Mouse (Mus musculus): ENCODE results near the gene Trak1. TPM values are rescaled to one million over a fixed set of nuclear protein-coding genes. Genes with fewer than 3 reads are reported as not detected.
A peak's percentile ranks its signal among the peaks of the same experiment; 100 is the strongest.

Trak1 gene
- polyA plus RNA-seq, 1 experiment = 44.1 TPM

- Histone ChIP-seq H3K27ac (ENCODE audit: insufficient read depth, low read length) (no peak overlapping the region), H3K27me3 (ENCODE audit: control insufficient read depth, insufficient read depth, low read length, poor library complexity, severe bottlenecking) (no peaks in the 10 kb centered on the region), H3K9ac (ENCODE audit: low read depth, poor library complexity, severe bottlenecking) (no peak overlapping the region), H3K4me1 (ENCODE audit: control insufficient read depth, insufficient read depth, low read length) (no peaks in the 10 kb centered on the region), H3K36me3 (ENCODE audit: control insufficient read depth, insufficient read depth, low read length, poor library complexity, severe bottlenecking) (no peaks in the 10 kb centered on the region), H3K9me3 (replicated peaks; ENCODE audit: control insufficient read depth, insufficient read depth, low read length, poor library complexity, severe bottlenecking) (peaks cover 8% of the 10 kb centered on the region; the same call in 1 of the 2 replicates), H3K4me3 (ENCODE audit: low read depth, low read length) (no peak overlapping the region)
- TF ChIP-seq CTCF (IDR thresholded peaks at IDR 0.05; ENCODE audit: low read depth, low read length) (no peak), POLR2A (IDR thresholded peaks at IDR 0.05; ENCODE audit: insufficient read depth, low read length) (no peak), EP300 (IDR thresholded peaks at IDR 0.05; ENCODE audit: insufficient read depth, low read depth, low read length) (no peak)
Measured at GRCm38 (mm10) chr9:121414237-121414636, 116.9 kb downstream of the Trak1 start.

GRCm38 (mm10) chr9:121415626-121416241, 118.4 kb downstream of the Trak1 start:
- TF ChIP-seq CTCF (IDR thresholded peaks at IDR 0.05; ENCODE audit: low read depth, low read length) (no peak), POLR2A (IDR thresholded peaks at IDR 0.05; ENCODE audit: insufficient read depth, low read length) (no peak), EP300 (IDR thresholded peaks at IDR 0.05; ENCODE audit: insufficient read depth, low read depth, low read length) (peak; percentile 66; the same call in 1 of the 2 replicates)
- Histone ChIP-seq H3K4me3 (ENCODE audit: low read depth, low read length) (peak overlapping the region; percentile 1; the same call in 1 of the 2 replicates), H3K9me3 (replicated peaks; ENCODE audit: control insufficient read depth, insufficient read depth, low read length, poor library complexity, severe bottlenecking) (peaks cover 8% of the 10 kb centered on the region; the same call in 1 of the 2 replicates), H3K27ac (ENCODE audit: insufficient read depth, low read length) (no peak overlapping the region), H3K9ac (ENCODE audit: low read depth, poor library complexity, severe bottlenecking) (no peak overlapping the region), H3K4me1 (ENCODE audit: control insufficient read depth, insufficient read depth, low read length) (no peaks in the 10 kb centered on the region), H3K27me3 (ENCODE audit: control insufficient read depth, insufficient read depth, low read length, poor library complexity, severe bottlenecking) (no peaks in the 10 kb centered on the region), H3K36me3 (ENCODE audit: control insufficient read depth, insufficient read depth, low read length, poor library complexity, severe bottlenecking) (no peaks in the 10 kb centered on the region)

- no peak overlapping the region for H3K4me3 ChIP-seq (ENCODE audit: low read depth, low read length)
- H3K27ac ChIP-seq (ENCODE audit: insufficient read depth, low read length) = no peak overlapping the region
- TF ChIP-seq EP300 (IDR thresholded peaks at IDR 0.05; ENCODE audit: insufficient read depth, low read depth, low read length) = no peak
- no peak for TF ChIP-seq CTCF (IDR thresholded peaks at IDR 0.05; ENCODE audit: low read depth, low read length)
- no peak for TF ChIP-seq POLR2A (IDR thresholded peaks at IDR 0.05; ENCODE audit: insufficient read depth, low read length)
- H3K9me3 ChIP-seq (replicated peaks; ENCODE audit: control insufficient read depth, insufficient read depth, low read length, poor library complexity, severe bottlenecking) = peaks cover 8% of the 10 kb centered on the region; the same call in 1 of the 2 replicates
- H3K27me3 ChIP-seq (ENCODE audit: control insufficient read depth, insufficient read depth, low read length, poor library complexity, severe bottlenecking) = no peaks in the 10 kb centered on the region
- no peak overlapping the region for H3K9ac ChIP-seq (ENCODE audit: low read depth, poor library complexity, severe bottlenecking)
- H3K4me1 ChIP-seq (ENCODE audit: control insufficient read depth, insufficient read depth, low read length) = no peaks in the 10 kb centered on the region
- H3K36me3 ChIP-seq (ENCODE audit: control insufficient read depth, insufficient read depth, low read length, poor library complexity, severe bottlenecking) = no peaks in the 10 kb centered on the region
Measured at GRCm38 (mm10) chr9:121416460-121416859, 119.2 kb downstream of the Trak1 start.

GRCm38 (mm10) chr9:121416872-121417637, 119.8 kb downstream of the Trak1 start:
- H3K9me3 ChIP-seq (replicated peaks; ENCODE audit: control insufficient read depth, insufficient read depth, low read length, poor library complexity, severe bottlenecking) = peaks cover 8% of the 10 kb centered on the region; the same call in 1 of the 2 replicates
- no peak overlapping the region for H3K27ac ChIP-seq (ENCODE audit: insufficient read depth, low read length)
- H3K4me1 ChIP-seq (ENCODE audit: control insufficient read depth, insufficient read depth, low read length) = no peaks in the 10 kb centered on the region
- no peaks in the 10 kb centered on the region for H3K27me3 ChIP-seq (ENCODE audit: control insufficient read depth, insufficient read depth, low read length, poor library complexity, severe bottlenecking)
- TF ChIP-seq EP300 (IDR thresholded peaks at IDR 0.05; ENCODE audit: insufficient read depth, low read depth, low read length) = no peak
- no peak for TF ChIP-seq POLR2A (IDR thresholded peaks at IDR 0.05; ENCODE audit: insufficient read depth, low read length)
- TF ChIP-seq CTCF (IDR thresholded peaks at IDR 0.05; ENCODE audit: low read depth, low read length) = no peak
- no peak overlapping the region for H3K9ac ChIP-seq (ENCODE audit: low read depth, poor library complexity, severe bottlenecking)
- no peaks in the 10 kb centered on the region for H3K36me3 ChIP-seq (ENCODE audit: control insufficient read depth, insufficient read depth, low read length, poor library complexity, severe bottlenecking)
- no peak overlapping the region for H3K4me3 ChIP-seq (ENCODE audit: low read depth, low read length)

GRCm38 (mm10) chr9:121419011-121419410, 121.7 kb downstream of the Trak1 start:
- no peaks in the 10 kb centered on the region for H3K4me1 ChIP-seq (ENCODE audit: control insufficient read depth, insufficient read depth, low read length)
- H3K36me3 ChIP-seq (ENCODE audit: control insufficient read depth, insufficient read depth, low read length, poor library complexity, severe bottlenecking) = no peaks in the 10 kb centered on the region
- H3K27ac ChIP-seq (ENCODE audit: insufficient read depth, low read length) = no peak overlapping the region
- 0 out of 2 replicates have a peak, but pooled peaks cover under 1% of the 10 kb centered on the region for H3K9me3 ChIP-seq (replicated peaks; ENCODE audit: control insufficient read depth, insufficient read depth, low read length, poor library complexity, severe bottlenecking)
- no peak overlapping the region for H3K4me3 ChIP-seq (ENCODE audit: low read depth, low read length)
- no peak for TF ChIP-seq EP300 (IDR thresholded peaks at IDR 0.05; ENCODE audit: insufficient read depth, low read depth, low read length)
- no peak for TF ChIP-seq POLR2A (IDR thresholded peaks at IDR 0.05; ENCODE audit: insufficient read depth, low read length)
- no peak for TF ChIP-seq CTCF (IDR thresholded peaks at IDR 0.05; ENCODE audit: low read depth, low read length)
- no peaks in the 10 kb centered on the region for H3K27me3 ChIP-seq (ENCODE audit: control insufficient read depth, insufficient read depth, low read length, poor library complexity, severe bottlenecking)
- H3K9ac ChIP-seq (ENCODE audit: low read depth, poor library complexity, severe bottlenecking) = no peak overlapping the region

- H3K4me1 ChIP-seq (ENCODE audit: control insufficient read depth, insufficient read depth, low read length) = no peaks in the 10 kb centered on the region
- no peak overlapping the region for H3K9ac ChIP-seq (ENCODE audit: low read depth, poor library complexity, severe bottlenecking)
- no peak overlapping the region for H3K4me3 ChIP-seq (ENCODE audit: low read depth, low read length)
- H3K27ac ChIP-seq (ENCODE audit: insufficient read depth, low read length) = no peak overlapping the region
- H3K36me3 ChIP-seq (ENCODE audit: control insufficient read depth, insufficient read depth, low read length, poor library complexity, severe bottlenecking) = no peaks in the 10 kb centered on the region
- no peaks in the 10 kb centered on the region for H3K9me3 ChIP-seq (replicated peaks; ENCODE audit: control insufficient read depth, insufficient read depth, low read length, poor library complexity, severe bottlenecking)
- TF ChIP-seq EP300 (IDR thresholded peaks at IDR 0.05; ENCODE audit: insufficient read depth, low read depth, low read length) = no peak
- no peak for TF ChIP-seq CTCF (IDR thresholded peaks at IDR 0.05; ENCODE audit: low read depth, low read length)
- TF ChIP-seq POLR2A (IDR thresholded peaks at IDR 0.05; ENCODE audit: insufficient read depth, low read length) = no peak
- no peaks in the 10 kb centered on the region for H3K27me3 ChIP-seq (ENCODE audit: control insufficient read depth, insufficient read depth, low read length, poor library complexity, severe bottlenecking)
Measured at GRCm38 (mm10) chr9:121419573-121419972, 122.3 kb downstream of the Trak1 start.

All from ES-Bruce4 (cell line).